Mouse (Mus musculus) MEL-GATA-1-ER (cell line): ENCODE data around the gene 4933411K16Rik.

Source experiments
- DNase-seq: peaks from one replicate; pipeline ENCODE4 v3.0.0-alpha.2; 2012; ENCODE audit warnings: low read depth; ENCODE audit errors: extremely low read depth

Gene 4933411K16Rik

GRCm38 (mm10) chr19:42035456-42036248 lies 16.4 kb upstream of the 4933411K16Rik start, which contains the start of gene Ankrd2:
Ankrd2 (plus strand) TSS chr19:42036000.
- DNase-seq: peak; percentile 64

- DNase-seq: no peak
Measured at GRCm38 (mm10) chr19:42036357-42036756, 15.7 kb upstream of the 4933411K16Rik start.

GRCm38 (mm10) chr19:42037167-42037702 lies 14.8 kb upstream of the 4933411K16Rik start:
- no peak for DNase-seq

- no peak for DNase-seq
Measured at GRCm38 (mm10) chr19:42038310-42038709, 13.7 kb upstream of the 4933411K16Rik start.

GRCm38 (mm10) chr19:42043988-42044387 lies 8.1 kb upstream of the 4933411K16Rik start:
- DNase-seq: no peak

- peak; percentile 96 for DNase-seq
Measured at GRCm38 (mm10) chr19:42045269-42046102, 6.6 kb upstream of the 4933411K16Rik start, which contains the start of gene Hoga1. Hoga1 (plus strand) TSS chr19:42045610.

- no peak for DNase-seq
Measured at GRCm38 (mm10) chr19:42050251-42050650, 1.8 kb upstream of the 4933411K16Rik start.

- no peak for DNase-seq
Measured at GRCm38 (mm10) chr19:42051351-42051750, 697 bp upstream of the 4933411K16Rik start.

- no peak for DNase-seq
Measured at GRCm38 (mm10) chr19:42054255-42054654, 2.2 kb downstream of the 4933411K16Rik start.

GRCm38 (mm10) chr19:42055881-42056280 lies 3.8 kb downstream of the 4933411K16Rik start:
- DNase-seq: no peak

- no peak for DNase-seq
Measured at GRCm38 (mm10) chr19:42056719-42057409, 4.8 kb downstream of the 4933411K16Rik start.

- DNase-seq: no peak
Measured at GRCm38 (mm10) chr19:42058426-42058825, 6.4 kb downstream of the 4933411K16Rik start.

- no peak for DNase-seq
Measured at GRCm38 (mm10) chr19:42061443-42061842, 9.4 kb downstream of the 4933411K16Rik start.

GRCm38 (mm10) chr19:42068441-42069240 lies 16.6 kb downstream of the 4933411K16Rik start:
- DNase-seq: no peak

- DNase-seq: no peak
Measured at GRCm38 (mm10) chr19:42069241-42069525, 17.1 kb downstream of the 4933411K16Rik start.

- no peak for DNase-seq
Measured at GRCm38 (mm10) chr19:42071221-42071620, 19.2 kb downstream of the 4933411K16Rik start.

- DNase-seq: no peak
Measured at GRCm38 (mm10) chr19:42071886-42072608, 20.0 kb downstream of the 4933411K16Rik start.

GRCm38 (mm10) chr19:42072802-42073201 lies 20.8 kb downstream of the 4933411K16Rik start:
- no peak for DNase-seq

GRCm38 (mm10) chr19:42075051-42075450 lies 23.0 kb downstream of the 4933411K16Rik start:
- DNase-seq: no peak

- DNase-seq: no peak
Measured at GRCm38 (mm10) chr19:42075992-42076391, 23.9 kb downstream of the 4933411K16Rik start.
